Mouse (Mus musculus) layer of hippocampus, adult 8-10 months (tissue): ENCODE results near the gene 2310007B03Rik. TPM values are rescaled to one million over a fixed set of nuclear protein-coding genes. Genes with fewer than 3 reads are reported as not detected.

ENCODE experiments used
- DNase-seq, 2 experiments: peaks; one replicate each; pipeline ENCODE4 v3.0.0; 2022; ENCODE audit warnings: low spot score in 2 of 2
- total RNA-seq, 4 experiments: library from RNA; stranded (reverse); gene quantifications; 2 replicates each; pipeline ENCODE4 v1.2.4; 2022

The 2310007B03Rik gene
- total RNA-seq, 4 experiments from 2014 or later: not detected

GRCm38 (mm10) chr1:93159566-93160500 lies 915 bp downstream of the 2310007B03Rik start:
- DNase-seq: no peak

- no peak for DNase-seq
These were observed 1.8 kb downstream of the 2310007B03Rik start for GRCm38 (mm10) chr1:93158916-93159315.

GRCm38 (mm10) chr1:93157566-93157965 lies 3.2 kb downstream of the 2310007B03Rik start:
- DNase-seq: no peak

- DNase-seq: no peak
These were observed 9.7 kb downstream of the 2310007B03Rik start for GRCm38 (mm10) chr1:93150907-93151661.

GRCm38 (mm10) chr1:93144176-93144575 lies 16.6 kb downstream of the 2310007B03Rik start:
- no peak for DNase-seq

GRCm38 (mm10) chr1:93142871-93143270 lies 17.9 kb downstream of the 2310007B03Rik start:
- DNase-seq: no peak

- DNase-seq: peak in 1 of 2 experiments; percentile 36
These were observed 21.0 kb downstream of the 2310007B03Rik start for GRCm38 (mm10) chr1:93139713-93140112.

- no peak for DNase-seq
These were observed 22.2 kb downstream of the 2310007B03Rik start for GRCm38 (mm10) chr1:93138534-93138933.

GRCm38 (mm10) chr1:93135036-93135526 lies 25.7 kb downstream of the 2310007B03Rik start, which contains the start of gene Agxt:
TSS of gene Agxt (plus strand) at chr1:93135240.
- DNase-seq: no peak

GRCm38 (mm10) chr1:93132676-93133075 lies 28.1 kb downstream of the 2310007B03Rik start:
- DNase-seq: no peak

GRCm38 (mm10) chr1:93130242-93130983 lies 30.3 kb downstream of the 2310007B03Rik start:
- DNase-seq: no peak

- DNase-seq: peak; percentile 62 to 79
These were observed 31.9 kb downstream of the 2310007B03Rik start for GRCm38 (mm10) chr1:93128710-93129349.

GRCm38 (mm10) chr1:93128209-93128608 lies 32.5 kb downstream of the 2310007B03Rik start:
- DNase-seq: no peak

- DNase-seq: no peak
These were observed 35.5 kb downstream of the 2310007B03Rik start for GRCm38 (mm10) chr1:93125256-93125655.

- no peak for DNase-seq
These were observed 36.7 kb downstream of the 2310007B03Rik start for GRCm38 (mm10) chr1:93124066-93124465.

GRCm38 (mm10) chr1:93123179-93123854 lies 37.4 kb downstream of the 2310007B03Rik start:
- DNase-seq: no peak

- DNase-seq: no peak
These were observed 41.9 kb downstream of the 2310007B03Rik start for GRCm38 (mm10) chr1:93118816-93119215.

- DNase-seq: no peak
These were observed 45.3 kb downstream of the 2310007B03Rik start for GRCm38 (mm10) chr1:93115471-93115870.

- DNase-seq: peak; percentile 75 to 80
These were observed 45.9 kb downstream of the 2310007B03Rik start for GRCm38 (mm10) chr1:93114713-93115463.
